Mouse (Mus musculus): ENCODE measurements around the gene Nrxn1. TPM values are rescaled to one million over a fixed set of nuclear protein-coding genes. Genes with fewer than 3 reads are reported as not detected.

The Nrxn1 gene
- polyA plus RNA-seq, 1 experiment: 2.4 TPM

DNA sequence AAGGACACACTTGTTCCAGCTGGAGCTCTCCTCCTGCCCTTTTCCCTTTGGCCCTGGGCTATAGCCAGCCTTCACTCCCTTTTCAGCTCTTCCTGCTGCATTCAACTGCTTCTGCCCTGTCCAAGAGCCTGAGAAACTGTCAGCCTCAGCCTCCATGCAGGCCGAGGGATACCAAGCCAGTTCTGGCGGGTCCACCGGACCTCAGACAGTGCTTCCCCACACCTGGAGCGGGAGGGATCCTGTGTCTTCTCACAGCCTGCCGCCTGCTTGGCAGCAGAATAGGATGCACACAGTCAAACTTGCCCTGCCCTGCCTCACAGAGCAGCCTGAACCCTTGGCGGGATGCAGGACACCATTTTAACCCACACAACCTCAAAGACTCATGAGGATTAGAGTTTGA, 698.3 kb downstream of the Nrxn1 start:
- WGBS: 86% methylated on average over 6 of the region's 6 CpGs
- DNase-seq: no peak
- TF ChIP-seq POLR2A (IDR thresholded peaks at IDR 0.05; ENCODE audit: borderline replicate concordance, extremely low read depth, low read depth, low read length) (no peak), CTCF (IDR thresholded peaks at IDR 0.05; ENCODE audit: insufficient read depth, low read length) (no peak)
- no peak overlapping the region for H3K4me3 ChIP-seq (replicated peaks; ENCODE audit: extremely low read depth, low read depth, low read length)
- no peaks in the 10 kb centered on the region for H3K4me1 ChIP-seq (ENCODE audit: control insufficient read depth, insufficient read depth, low read length)

DNA sequence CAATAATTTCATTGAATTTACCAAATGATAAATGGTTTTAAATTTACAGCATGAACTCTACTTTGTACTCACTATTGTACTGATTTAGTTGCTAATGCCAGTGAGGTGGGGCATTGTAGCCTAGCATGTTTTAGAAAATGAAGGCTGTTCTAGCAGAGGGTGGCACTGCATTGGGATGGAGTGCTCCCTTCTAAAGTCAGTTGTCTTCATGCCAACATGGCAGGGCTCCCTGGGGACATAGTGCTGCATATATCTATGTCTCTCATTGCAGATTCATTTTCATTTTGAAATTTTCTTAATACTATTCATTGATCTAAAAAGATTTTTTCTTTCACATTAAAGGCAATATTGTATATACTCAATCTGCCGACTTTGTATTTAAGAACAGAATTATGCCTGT, 700.1 kb downstream of the Nrxn1 start:
- H3K4me3 ChIP-seq (replicated peaks; ENCODE audit: extremely low read depth, low read depth, low read length): no peak overlapping the region
- 86% methylated on average over 1 of the region's 1 CpGs for WGBS
- TF ChIP-seq CTCF (IDR thresholded peaks at IDR 0.05; ENCODE audit: insufficient read depth, low read length): no peak
- TF ChIP-seq POLR2A (IDR thresholded peaks at IDR 0.05; ENCODE audit: borderline replicate concordance, extremely low read depth, low read depth, low read length): no peak
- H3K4me1 ChIP-seq (ENCODE audit: control insufficient read depth, insufficient read depth, low read length): no peaks in the 10 kb centered on the region
- DNase-seq: no peak

DNA sequence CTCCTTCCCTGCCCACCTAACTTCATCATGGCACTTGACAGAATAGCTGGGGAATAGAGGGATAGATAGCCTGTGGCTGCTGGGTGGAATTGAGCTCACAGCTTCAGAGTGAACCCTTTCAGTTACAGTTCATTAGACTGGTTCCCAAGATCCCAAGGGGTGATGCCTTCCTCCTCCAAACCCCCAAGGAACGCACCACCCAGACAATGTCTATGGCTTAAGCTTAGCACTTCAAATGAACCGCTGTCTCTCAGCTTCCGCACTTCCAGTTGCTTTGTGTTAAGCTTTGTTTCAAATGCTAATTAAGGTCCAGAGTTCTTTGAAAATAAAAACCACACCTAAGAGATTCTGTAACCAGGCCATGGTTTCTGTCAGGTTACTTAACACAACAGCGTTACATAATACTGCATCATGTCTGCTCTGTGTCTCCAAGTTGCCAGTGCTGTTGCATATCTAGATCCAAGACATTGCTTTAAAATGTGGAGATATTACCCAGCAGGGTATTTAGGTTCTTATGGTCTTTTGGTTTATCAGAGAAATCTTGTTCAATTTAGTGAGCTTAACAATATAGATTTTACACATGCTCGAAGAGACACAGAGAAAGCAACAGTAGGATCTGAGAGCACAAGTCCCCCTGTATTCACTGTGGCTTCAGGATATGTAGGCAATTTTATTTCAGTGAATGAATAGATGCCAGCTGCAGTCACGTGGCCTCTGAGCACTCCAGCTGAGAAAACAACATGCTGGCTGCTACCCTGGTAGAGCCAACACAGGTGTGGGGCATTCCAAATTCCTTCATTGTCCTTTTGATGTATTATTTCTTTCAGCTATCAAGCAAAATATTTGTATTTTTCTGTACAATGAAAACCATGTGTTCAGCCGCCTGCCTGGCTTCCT, 702.3 kb downstream of the Nrxn1 start:
- 55% methylated on average over 7 of the region's 7 CpGs for WGBS
- H3K4me3 ChIP-seq (replicated peaks; ENCODE audit: extremely low read depth, low read depth, low read length): no peak overlapping the region
- H3K4me1 ChIP-seq (ENCODE audit: control insufficient read depth, insufficient read depth, low read length): no peaks in the 10 kb centered on the region
- TF ChIP-seq POLR2A (IDR thresholded peaks at IDR 0.05; ENCODE audit: borderline replicate concordance, extremely low read depth, low read depth, low read length) (no peak), CTCF (IDR thresholded peaks at IDR 0.05; ENCODE audit: insufficient read depth, low read length) (no peak)
- no peak for DNase-seq

GRCm38 (mm10) chr17:90384856-90385255, 708.0 kb downstream of the Nrxn1 start:
- TF ChIP-seq CTCF (IDR thresholded peaks at IDR 0.05; ENCODE audit: insufficient read depth, low read length): no peak
- TF ChIP-seq POLR2A (IDR thresholded peaks at IDR 0.05; ENCODE audit: borderline replicate concordance, extremely low read depth, low read depth, low read length): no peak
- DNase-seq: no peak
- Histone ChIP-seq H3K4me1 (ENCODE audit: control insufficient read depth, insufficient read depth, low read length) (no peaks in the 10 kb centered on the region), H3K4me3 (replicated peaks; ENCODE audit: extremely low read depth, low read depth, low read length) (no peak overlapping the region)
- 47% methylated on average over 2 of the region's 2 CpGs for WGBS

DNA sequence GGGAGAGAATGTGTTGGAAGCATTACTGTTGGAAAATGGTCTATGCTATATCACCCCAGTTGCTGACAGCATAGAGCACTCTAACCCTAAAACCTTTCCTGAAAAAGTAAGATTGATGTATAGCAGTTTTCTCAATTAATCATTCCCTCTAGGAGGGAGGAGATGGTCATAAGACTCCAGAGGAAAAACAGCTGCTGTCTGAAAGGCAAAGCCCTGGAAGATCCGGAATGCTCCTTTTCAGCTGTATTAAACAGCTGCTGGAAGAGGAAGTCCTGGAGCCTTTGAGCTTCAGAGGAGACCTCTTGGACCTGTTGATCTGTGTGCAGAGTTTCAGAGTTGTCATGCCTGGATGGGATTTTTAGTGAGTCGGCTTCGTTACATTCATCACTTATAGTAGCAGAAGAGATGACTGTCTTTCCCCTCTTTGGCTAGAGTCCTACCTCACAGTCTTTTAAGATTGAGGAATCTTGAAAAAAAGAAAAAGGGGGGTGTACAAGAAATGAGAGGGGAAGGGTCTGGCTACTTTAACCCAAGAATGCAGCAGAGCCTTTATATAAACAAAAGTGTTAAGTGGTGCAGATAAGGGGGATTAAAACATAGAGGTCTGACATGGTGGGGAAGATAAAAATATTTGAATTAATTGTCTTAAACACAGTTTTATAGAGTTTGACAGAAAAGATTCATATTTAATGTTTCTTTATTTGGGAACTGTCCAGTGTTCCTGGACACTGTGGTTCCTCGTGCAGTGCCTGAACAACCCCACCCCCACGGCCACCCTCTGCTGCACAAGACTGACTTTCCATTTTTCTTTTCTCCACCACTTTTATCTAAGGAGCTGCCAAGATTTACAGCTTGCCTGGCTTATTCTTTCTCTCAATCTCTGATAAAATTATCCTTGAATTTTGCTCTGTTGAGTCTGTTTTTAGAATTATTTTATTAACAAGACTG, 710.1 kb downstream of the Nrxn1 start:
- Histone ChIP-seq H3K4me1 (ENCODE audit: control insufficient read depth, insufficient read depth, low read length) (no peaks in the 10 kb centered on the region), H3K4me3 (replicated peaks; ENCODE audit: extremely low read depth, low read depth, low read length) (no peak overlapping the region)
- TF ChIP-seq POLR2A (IDR thresholded peaks at IDR 0.05; ENCODE audit: borderline replicate concordance, extremely low read depth, low read depth, low read length): no peak
- no peak for TF ChIP-seq CTCF (IDR thresholded peaks at IDR 0.05; ENCODE audit: insufficient read depth, low read length)
- DNase-seq: no peak
- 29% methylated on average over 5 of the region's 5 CpGs for WGBS

DNA sequence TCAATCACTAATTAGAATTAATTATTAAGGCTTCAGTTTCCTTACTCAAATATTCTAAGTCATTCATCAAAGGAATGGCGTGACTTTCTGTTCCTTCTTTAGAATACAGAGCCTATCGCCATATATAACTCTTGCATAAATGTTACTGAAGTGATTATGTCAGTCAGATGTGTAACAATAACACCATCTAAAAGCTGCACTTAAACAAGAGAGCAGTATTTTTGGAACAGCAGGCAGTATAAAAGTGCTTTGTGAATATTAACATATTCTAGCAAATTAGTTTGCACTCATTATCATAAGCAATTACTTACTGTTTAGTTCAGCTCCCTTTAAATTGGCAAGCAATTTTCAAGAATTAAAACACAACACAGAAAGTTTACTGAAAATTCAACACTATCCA, 716.3 kb downstream of the Nrxn1 start:
- no peak overlapping the region for H3K4me3 ChIP-seq (replicated peaks; ENCODE audit: extremely low read depth, low read depth, low read length)
- WGBS: 86% methylated on average over 2 of the region's 2 CpGs
- TF ChIP-seq CTCF (IDR thresholded peaks at IDR 0.05; ENCODE audit: insufficient read depth, low read length): no peak
- no peak for TF ChIP-seq POLR2A (IDR thresholded peaks at IDR 0.05; ENCODE audit: borderline replicate concordance, extremely low read depth, low read depth, low read length)
- H3K4me1 ChIP-seq (ENCODE audit: control insufficient read depth, insufficient read depth, low read length): no peaks in the 10 kb centered on the region
- no peak for DNase-seq

DNA sequence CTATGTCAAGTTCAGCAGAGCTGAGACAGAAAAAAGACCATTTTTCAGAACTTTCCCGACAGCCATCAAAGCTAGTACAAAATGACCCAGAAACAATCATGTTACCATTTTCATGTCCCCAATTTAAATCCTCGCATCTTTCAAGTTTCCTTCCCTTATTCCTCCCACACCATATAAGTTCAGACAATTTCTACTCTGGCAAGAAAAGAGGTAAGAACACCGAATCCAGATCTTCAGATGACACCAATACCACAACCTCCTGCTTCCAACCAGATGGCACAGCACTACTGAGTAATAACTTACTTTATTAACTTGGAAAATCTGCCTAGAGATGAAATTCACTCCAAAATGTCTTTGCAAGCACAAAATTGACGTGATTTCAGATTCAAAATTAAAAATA, 730.7 kb downstream of the Nrxn1 start:
- TF ChIP-seq POLR2A (IDR thresholded peaks at IDR 0.05; ENCODE audit: borderline replicate concordance, extremely low read depth, low read depth, low read length) (no peak), CTCF (IDR thresholded peaks at IDR 0.05; ENCODE audit: insufficient read depth, low read length) (no peak)
- H3K4me3 ChIP-seq (replicated peaks; ENCODE audit: extremely low read depth, low read depth, low read length): no peak overlapping the region
- H3K4me1 ChIP-seq (ENCODE audit: control insufficient read depth, insufficient read depth, low read length): no peaks in the 10 kb centered on the region
- WGBS: 72% methylated on average over 4 of the region's 4 CpGs
- DNase-seq: no peak

GRCm38 (mm10) chr17:90349385-90350095, 743.3 kb downstream of the Nrxn1 start:
- TF ChIP-seq CTCF (IDR thresholded peaks at IDR 0.05; ENCODE audit: insufficient read depth, low read length) (no peak), POLR2A (IDR thresholded peaks at IDR 0.05; ENCODE audit: borderline replicate concordance, extremely low read depth, low read depth, low read length) (no peak)
- Histone ChIP-seq H3K4me1 (ENCODE audit: control insufficient read depth, insufficient read depth, low read length) (no peaks in the 10 kb centered on the region), H3K4me3 (replicated peaks; ENCODE audit: extremely low read depth, low read depth, low read length) (no peak overlapping the region)
- WGBS: 47% methylated on average over 5 of the region's 5 CpGs
- no peak for DNase-seq
